Mouse (Mus musculus): ENCODE data around the gene Brinp3.
"Not testable (repeated sequence)": the region's sequence is repeated elsewhere in the genome, so short reads cannot be mapped to it uniquely, and the experiment has no call there.

Gene Brinp3

GRCm38 (mm10) chr1:146494681-146495331 lies at the start of gene Brinp3:
Brinp3 (plus strand) TSS chr1:146494760.
- no peak for DNase-seq

GRCm38 (mm10) chr1:146494221-146494620 lies 339 bp upstream of the Brinp3 start:
- no peak for DNase-seq

DNA sequence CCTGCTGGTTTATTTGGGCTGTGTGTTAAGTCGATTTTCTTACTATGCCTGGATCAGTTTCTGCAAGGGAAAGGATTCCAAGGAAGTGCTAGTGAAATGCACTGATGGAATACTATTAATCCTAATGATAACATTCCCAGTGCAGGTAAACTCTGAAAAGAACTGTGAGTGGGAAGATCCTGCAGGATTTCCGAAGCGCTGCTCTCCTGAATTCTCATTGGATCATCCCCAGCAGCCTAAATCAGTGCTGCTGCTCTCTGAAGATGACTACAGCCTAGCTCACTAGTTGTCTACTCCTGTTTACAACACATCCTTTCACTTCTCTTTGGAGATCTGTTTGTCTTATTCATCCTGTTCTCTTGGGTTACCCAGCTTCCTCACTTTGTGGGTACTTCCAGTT lies 826 bp downstream of the Brinp3 start:
- no peak for DNase-seq

GRCm38 (mm10) chr1:146497381-146498081 lies 3.0 kb downstream of the Brinp3 start:
- DNase-seq, result no peak

GRCm38 (mm10) chr1:146498085-146498779 lies 3.7 kb downstream of the Brinp3 start:
- DNase-seq, result no peak

DNA sequence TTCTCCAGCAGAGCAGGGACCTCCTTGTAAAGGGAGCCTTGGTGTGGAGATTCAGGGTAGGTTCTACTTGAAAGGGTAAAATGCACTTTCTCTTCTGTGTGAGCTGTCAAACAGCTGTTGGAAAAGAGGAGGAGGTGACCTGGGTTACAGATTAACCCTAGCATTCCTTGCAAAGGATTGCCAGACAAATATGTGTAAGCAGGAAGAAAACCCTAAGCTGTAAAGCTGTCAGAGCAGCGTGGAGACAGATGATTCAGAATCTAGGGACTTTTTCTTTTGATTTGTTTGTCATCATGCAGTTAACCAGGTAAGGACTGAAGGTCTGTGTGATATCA lies 4.2 kb downstream of the Brinp3 start:
- no peak for DNase-seq

DNA sequence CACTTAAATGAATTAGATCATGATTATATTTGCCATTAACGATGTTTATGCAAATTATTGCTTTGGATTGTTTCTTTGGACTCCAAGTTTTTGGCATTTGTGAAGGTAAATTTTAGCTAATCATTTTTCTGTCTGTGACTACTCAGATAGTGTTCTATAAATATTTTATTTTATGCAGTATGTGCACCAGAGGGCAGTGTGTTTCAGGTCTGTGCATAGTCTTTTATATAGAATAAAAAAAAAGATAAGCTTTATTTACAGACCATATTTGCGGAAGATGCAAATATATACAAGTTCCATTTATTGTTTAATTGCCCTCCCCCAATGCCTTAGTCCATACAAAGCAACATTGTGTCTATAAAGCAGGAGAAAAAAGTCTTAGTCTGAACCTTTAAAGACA lies 20.8 kb downstream of the Brinp3 start:
- no peak for DNase-seq

- no peak for DNase-seq
Observed at GRCm38 (mm10) chr1:146523727-146524573, 29.4 kb downstream of the Brinp3 start.

DNA sequence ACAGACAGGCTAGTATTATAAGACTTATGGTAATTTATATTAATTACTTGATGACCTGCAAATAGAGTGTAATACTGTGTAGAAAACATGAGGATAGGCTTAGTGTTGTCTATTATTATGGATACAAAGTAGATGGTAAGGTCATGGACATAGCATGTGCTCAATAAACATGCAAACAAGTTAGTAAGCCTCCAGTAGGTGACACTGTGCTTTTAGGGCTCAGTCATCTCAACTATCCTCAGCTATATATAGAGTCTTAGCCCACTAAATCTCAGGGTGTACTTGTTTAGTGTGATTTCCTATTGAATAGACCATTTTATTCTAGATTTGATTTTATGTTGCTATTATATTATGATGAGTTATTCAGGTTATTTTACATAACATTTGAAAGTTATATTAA lies 34.0 kb downstream of the Brinp3 start:
- no peak for DNase-seq

- no peak for DNase-seq
Observed at GRCm38 (mm10) chr1:146546847-146547428, 52.4 kb downstream of the Brinp3 start.

GRCm38 (mm10) chr1:146556982-146557381 lies 62.4 kb downstream of the Brinp3 start:
- no peak for DNase-seq

- no peak for DNase-seq
Observed at GRCm38 (mm10) chr1:146562144-146562543, 67.6 kb downstream of the Brinp3 start.

DNA sequence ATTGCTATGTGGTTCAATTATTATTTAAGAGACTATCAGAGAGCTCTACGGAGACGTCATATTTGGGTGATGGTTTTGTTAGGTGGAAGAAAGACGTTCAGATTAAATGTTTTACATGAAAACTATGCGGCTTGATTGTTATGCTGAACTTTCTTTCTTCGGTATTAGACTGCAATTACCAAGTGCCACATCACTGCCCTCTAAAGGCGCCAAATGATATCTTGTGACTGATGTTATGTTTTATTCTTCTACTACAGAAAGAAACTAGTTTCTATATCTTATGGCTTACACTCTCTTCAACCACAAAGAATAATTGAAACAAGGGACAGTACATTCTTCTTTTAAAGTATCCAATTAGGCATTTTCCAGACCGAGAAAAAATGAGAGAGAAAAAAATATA lies 89.6 kb downstream of the Brinp3 start:
- no peak for DNase-seq

- no peak for DNase-seq
Observed at GRCm38 (mm10) chr1:146632895-146633294, 138.3 kb downstream of the Brinp3 start.

- no peak for DNase-seq
Observed at GRCm38 (mm10) chr1:146657214-146657613, 162.7 kb downstream of the Brinp3 start.

DNA sequence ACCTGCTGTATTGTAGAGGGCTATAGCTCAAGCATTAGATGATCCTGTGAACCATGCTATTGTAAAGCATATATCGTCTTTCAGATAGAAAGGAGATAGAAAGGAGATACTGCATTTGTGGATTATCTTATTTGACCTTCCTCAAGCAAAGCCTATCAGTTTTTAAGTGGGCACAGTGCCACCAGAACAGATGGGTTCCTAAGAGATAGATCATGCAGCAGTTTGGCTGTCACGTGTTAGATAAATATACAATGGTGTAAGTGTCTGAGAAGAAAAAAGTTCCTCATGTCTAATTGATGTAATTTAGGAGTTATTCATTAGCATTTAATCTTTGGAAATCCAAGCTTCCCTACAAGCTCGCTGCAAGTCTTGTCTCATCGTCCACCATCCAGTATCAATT lies 206.2 kb downstream of the Brinp3 start:
- no peak for DNase-seq

- no peak for DNase-seq
Observed at GRCm38 (mm10) chr1:146719556-146719955, 225.0 kb downstream of the Brinp3 start.

DNA sequence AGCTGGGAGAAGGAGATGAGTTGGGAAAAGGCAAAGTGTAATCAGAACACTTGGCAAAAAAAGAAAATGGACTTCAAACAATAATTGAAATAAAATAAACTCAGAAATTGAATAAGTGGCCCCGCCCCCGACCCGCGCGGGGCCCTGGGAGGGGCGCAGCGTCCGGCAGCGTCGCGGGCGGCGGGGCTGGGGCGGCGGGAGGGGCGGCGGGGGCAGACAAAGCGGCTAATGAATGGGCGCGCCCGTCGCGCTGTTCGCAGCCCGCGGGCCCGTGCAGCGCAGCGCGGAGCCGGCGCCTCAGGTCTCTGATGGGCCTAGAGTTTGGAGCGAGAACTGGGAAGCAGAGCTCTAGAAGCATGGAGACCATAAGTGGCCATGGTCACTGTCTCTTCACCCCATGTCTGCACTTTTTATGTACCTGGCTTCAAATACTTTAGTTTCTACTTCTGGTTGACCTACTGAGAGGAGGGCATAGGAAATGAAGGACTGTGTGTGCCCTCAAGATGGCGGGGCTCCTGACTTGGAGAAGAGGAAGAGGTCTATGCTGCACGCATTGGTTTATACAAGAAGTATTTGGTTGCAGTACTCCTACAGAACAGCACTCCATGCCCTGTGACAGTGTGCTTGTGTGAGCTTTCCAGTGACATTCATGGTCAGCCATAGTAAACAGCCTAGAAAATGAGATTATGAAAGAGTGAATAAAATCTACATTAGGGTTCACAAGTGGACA lies 230.4 kb downstream of the Brinp3 start:
- DNase-seq, result not testable (repeated sequence)

DNA sequence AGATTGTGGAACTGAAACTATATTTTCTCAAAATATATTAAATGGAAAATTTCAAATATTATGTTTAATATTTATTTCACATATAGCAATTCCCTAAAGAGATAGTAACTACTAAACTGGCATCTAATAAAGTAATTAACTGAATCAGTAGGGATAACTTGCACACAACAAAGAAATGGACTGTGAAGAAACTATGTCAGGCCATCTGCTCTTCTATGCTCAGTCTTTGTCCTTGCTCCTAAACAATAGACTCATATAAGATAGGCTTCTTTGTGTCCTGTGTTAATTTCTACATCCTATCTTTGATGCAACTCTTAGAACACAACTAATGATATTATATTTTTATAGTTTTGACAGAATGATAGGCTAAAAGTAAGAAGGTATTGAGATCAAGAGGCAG lies 256.5 kb downstream of the Brinp3 start:
- DNase-seq, result no peak

DNA sequence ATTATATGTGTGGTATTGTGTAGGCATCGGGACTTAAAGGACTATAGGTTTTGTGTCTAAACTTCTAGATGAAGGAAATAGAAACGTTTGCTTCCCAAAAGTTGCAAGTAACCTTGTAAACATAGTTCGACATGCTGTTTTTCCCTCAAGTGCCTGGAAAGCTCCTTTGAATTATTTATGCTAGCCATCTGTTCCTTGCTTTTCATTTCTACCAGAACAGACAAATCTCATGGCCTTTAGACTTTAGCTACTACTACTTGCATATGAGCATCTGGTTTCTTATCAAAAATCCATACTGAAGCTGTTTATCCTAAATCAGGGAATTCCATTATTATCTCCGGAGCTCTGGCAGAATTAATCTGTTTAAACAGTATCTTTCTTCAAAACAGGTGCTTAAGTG lies 288.7 kb downstream of the Brinp3 start:
- no peak for DNase-seq

GRCm38 (mm10) chr1:146787236-146787635 lies 292.7 kb downstream of the Brinp3 start:
- no peak for DNase-seq

DNA sequence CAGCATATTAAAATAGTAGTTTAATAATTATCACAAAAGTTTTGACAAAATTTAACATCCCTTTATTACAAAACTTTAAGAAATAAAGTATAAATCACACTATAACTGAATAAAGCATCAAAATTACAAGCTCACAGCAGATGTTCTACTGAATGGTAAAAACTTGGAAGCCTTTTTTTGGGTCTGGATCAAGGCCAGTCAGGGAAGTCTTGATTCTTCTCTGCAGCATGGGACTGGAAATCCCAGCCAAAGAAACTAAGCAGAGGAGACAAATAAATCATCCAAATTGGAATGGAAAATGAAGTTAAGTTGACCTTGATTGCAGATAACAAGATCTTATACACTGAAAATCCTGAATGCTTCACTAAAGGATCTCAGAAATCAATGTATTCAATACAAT lies 298.3 kb downstream of the Brinp3 start:
- no peak for DNase-seq
